Mouse (Mus musculus): ENCODE results near the gene Tssk2. TPM values are rescaled to one million over a fixed set of nuclear protein-coding genes. Genes with fewer than 3 reads are reported as not detected.
A peak's percentile ranks its signal among the peaks of the same experiment; 100 is the strongest.

The Tssk2 gene
- polyA plus RNA-seq, 1 experiment = 0.05 TPM

- peak overlapping the region; percentile 91 for H3K4me3 ChIP-seq (ENCODE audit: insufficient read depth, low read depth, low read length)
- H3K4me1 ChIP-seq (ENCODE audit: control insufficient read depth, insufficient read depth, low read length) = peaks cover 10% of the 10 kb centered on the region; the same call in 1 of the 2 replicates
- DNase-seq = no peak
- peak overlapping the region; percentile 46 for H3K27ac ChIP-seq (ENCODE audit: insufficient read depth, low read depth, low read length)
- H3K36me3 ChIP-seq (ENCODE audit: control insufficient read depth, insufficient read depth, low read length) = no peaks in the 10 kb centered on the region
- 1% methylated on average over 14 of the region's 14 CpGs for WGBS
- TF ChIP-seq CTCF (conservative IDR thresholded peaks at IDR 0.05; ENCODE audit: insufficient read depth, insufficient read length, low read depth, low read length) = no peak
- TF ChIP-seq POLR2A (IDR thresholded peaks at IDR 0.05; ENCODE audit: low read depth, low read length) = no peak
- H3K27me3 ChIP-seq (replicated peaks; ENCODE audit: control insufficient read depth, insufficient read depth, low read length) = no peaks in the 10 kb centered on the region
Observed at GRCm38 (mm10) chr16:17922163-17922538, 23.7 kb downstream of the Tssk2 start.

- Histone ChIP-seq H3K4me1 (ENCODE audit: control insufficient read depth, insufficient read depth, low read length) (peaks cover 2% of the 10 kb centered on the region; the same call in 1 of the 2 replicates), H3K27me3 (replicated peaks; ENCODE audit: control insufficient read depth, insufficient read depth, low read length) (no peaks in the 10 kb centered on the region), H3K36me3 (ENCODE audit: control insufficient read depth, insufficient read depth, low read length) (no peaks in the 10 kb centered on the region), H3K27ac (ENCODE audit: insufficient read depth, low read depth, low read length) (peak overlapping the region; percentile 13; the same call in 1 of the 2 replicates), H3K4me3 (ENCODE audit: insufficient read depth, low read depth, low read length) (peak overlapping the region; percentile 50)
- WGBS = 3% methylated on average over 72 of the region's 72 CpGs
- TF ChIP-seq POLR2A (IDR thresholded peaks at IDR 0.05; ENCODE audit: low read depth, low read length) (no peak), CTCF (conservative IDR thresholded peaks at IDR 0.05; ENCODE audit: insufficient read depth, insufficient read length, low read depth, low read length) (no peak)
- DNase-seq = peak; percentile 55
Observed at GRCm38 (mm10) chr16:17927351-17928082, 29.1 kb downstream of the Tssk2 start.

GRCm38 (mm10) chr16:17928087-17928580, 29.7 kb downstream of the Tssk2 start, which contains the start of gene Slc25a1:
TSS of gene Slc25a1 (minus strand) at chr16:17928219.
- Histone ChIP-seq H3K27ac (ENCODE audit: insufficient read depth, low read depth, low read length) (peak within 1 kb of the TSS; percentile 75), H3K4me3 (ENCODE audit: insufficient read depth, low read depth, low read length) (peak within 1 kb of the TSS; percentile 50), H3K27me3 (replicated peaks; ENCODE audit: control insufficient read depth, insufficient read depth, low read length) (no peaks in the 10 kb centered on the region), H3K4me1 (ENCODE audit: control insufficient read depth, insufficient read depth, low read length) (no peaks in the 10 kb centered on the region), H3K36me3 (ENCODE audit: control insufficient read depth, insufficient read depth, low read length) (no peaks in the 10 kb centered on the region)
- peak; percentile 84 for DNase-seq
- under 1% methylated on average over 47 of the region's 47 CpGs for WGBS
- TF ChIP-seq CTCF (conservative IDR thresholded peaks at IDR 0.05; ENCODE audit: insufficient read depth, insufficient read length, low read depth, low read length) (no peak), POLR2A (IDR thresholded peaks at IDR 0.05; ENCODE audit: low read depth, low read length) (no peak)

DNA sequence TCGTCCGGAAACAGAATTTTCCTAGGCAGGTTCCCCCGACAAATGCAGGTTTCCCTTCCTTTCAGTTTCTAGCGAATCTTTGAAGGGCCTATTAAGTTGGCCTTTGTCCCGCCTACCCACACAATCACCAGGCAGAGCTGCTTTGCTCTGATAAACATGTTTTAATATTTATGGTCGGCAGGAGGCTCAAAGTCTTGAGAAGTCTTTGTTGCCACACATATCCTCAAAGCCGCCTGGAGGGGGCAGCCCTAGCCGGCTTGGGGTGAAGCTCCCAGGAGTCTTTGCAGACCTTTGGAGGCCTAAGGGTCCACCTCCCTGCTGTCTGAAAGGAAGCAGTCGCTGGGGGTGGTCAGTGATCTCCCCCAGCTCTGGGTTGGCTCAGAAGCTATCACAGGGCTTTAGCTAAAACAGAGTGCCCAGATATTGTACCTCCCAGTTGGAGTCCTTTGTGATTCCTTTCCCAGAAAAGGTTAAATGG, 30.2 kb downstream of the Tssk2 start:
- H3K4me1 ChIP-seq (ENCODE audit: control insufficient read depth, insufficient read depth, low read length) = no peaks in the 10 kb centered on the region
- no peaks in the 10 kb centered on the region for H3K36me3 ChIP-seq (ENCODE audit: control insufficient read depth, insufficient read depth, low read length)
- TF ChIP-seq POLR2A (IDR thresholded peaks at IDR 0.05; ENCODE audit: low read depth, low read length) = no peak
- peak; percentile 43 for TF ChIP-seq CTCF (conservative IDR thresholded peaks at IDR 0.05; ENCODE audit: insufficient read depth, insufficient read length, low read depth, low read length)
- H3K27me3 ChIP-seq (replicated peaks; ENCODE audit: control insufficient read depth, insufficient read depth, low read length) = no peaks in the 10 kb centered on the region
- H3K27ac ChIP-seq (ENCODE audit: insufficient read depth, low read depth, low read length) = peak overlapping the region; percentile 75
- peak overlapping the region; percentile 50 for H3K4me3 ChIP-seq (ENCODE audit: insufficient read depth, low read depth, low read length)
- WGBS = under 1% methylated on average over 9 of the region's 9 CpGs
- DNase-seq = peak; percentile 88

DNA sequence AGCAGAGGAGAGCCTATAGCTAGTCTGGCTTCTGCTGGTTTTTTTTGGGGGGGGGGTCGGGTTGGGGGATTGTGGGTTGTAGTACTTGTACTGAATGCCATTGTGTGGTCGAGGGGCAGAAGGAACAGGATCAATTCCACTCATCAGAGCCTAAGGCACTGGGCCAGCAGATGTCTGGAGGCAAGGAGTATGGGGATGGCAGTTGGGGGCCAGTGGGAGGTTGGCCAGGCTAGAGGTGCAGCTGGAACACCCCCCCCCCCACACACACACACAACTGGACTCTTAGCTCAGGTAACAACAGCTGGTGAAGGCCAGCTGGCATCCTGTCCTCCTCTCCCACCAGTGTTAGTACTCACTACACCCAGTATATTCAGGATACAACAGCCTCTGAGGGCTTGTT, 30.8 kb downstream of the Tssk2 start:
- no peak overlapping the region for H3K4me3 ChIP-seq (ENCODE audit: insufficient read depth, low read depth, low read length)
- H3K27ac ChIP-seq (ENCODE audit: insufficient read depth, low read depth, low read length) = no peak overlapping the region
- no peaks in the 10 kb centered on the region for H3K4me1 ChIP-seq (ENCODE audit: control insufficient read depth, insufficient read depth, low read length)
- no peak for DNase-seq
- TF ChIP-seq POLR2A (IDR thresholded peaks at IDR 0.05; ENCODE audit: low read depth, low read length) = no peak
- TF ChIP-seq CTCF (conservative IDR thresholded peaks at IDR 0.05; ENCODE audit: insufficient read depth, insufficient read length, low read depth, low read length) = no peak
- H3K27me3 ChIP-seq (replicated peaks; ENCODE audit: control insufficient read depth, insufficient read depth, low read length) = no peaks in the 10 kb centered on the region
- WGBS = 20% methylated on average over 2 of the region's 2 CpGs
- H3K36me3 ChIP-seq (ENCODE audit: control insufficient read depth, insufficient read depth, low read length) = no peaks in the 10 kb centered on the region

- Histone ChIP-seq H3K27me3 (replicated peaks; ENCODE audit: control insufficient read depth, insufficient read depth, low read length) (no peaks in the 10 kb centered on the region), H3K27ac (ENCODE audit: insufficient read depth, low read depth, low read length) (no peak overlapping the region), H3K4me1 (ENCODE audit: control insufficient read depth, insufficient read depth, low read length) (no peaks in the 10 kb centered on the region), H3K36me3 (ENCODE audit: control insufficient read depth, insufficient read depth, low read length) (no peaks in the 10 kb centered on the region), H3K4me3 (ENCODE audit: insufficient read depth, low read depth, low read length) (no peak overlapping the region)
- DNase-seq = no peak
- TF ChIP-seq CTCF (conservative IDR thresholded peaks at IDR 0.05; ENCODE audit: insufficient read depth, insufficient read length, low read depth, low read length) (no peak), POLR2A (IDR thresholded peaks at IDR 0.05; ENCODE audit: low read depth, low read length) (no peak)
- WGBS = 75% methylated on average over 2 of the region's 2 CpGs
Observed at GRCm38 (mm10) chr16:17929631-17930030, 31.2 kb downstream of the Tssk2 start.

DNA sequence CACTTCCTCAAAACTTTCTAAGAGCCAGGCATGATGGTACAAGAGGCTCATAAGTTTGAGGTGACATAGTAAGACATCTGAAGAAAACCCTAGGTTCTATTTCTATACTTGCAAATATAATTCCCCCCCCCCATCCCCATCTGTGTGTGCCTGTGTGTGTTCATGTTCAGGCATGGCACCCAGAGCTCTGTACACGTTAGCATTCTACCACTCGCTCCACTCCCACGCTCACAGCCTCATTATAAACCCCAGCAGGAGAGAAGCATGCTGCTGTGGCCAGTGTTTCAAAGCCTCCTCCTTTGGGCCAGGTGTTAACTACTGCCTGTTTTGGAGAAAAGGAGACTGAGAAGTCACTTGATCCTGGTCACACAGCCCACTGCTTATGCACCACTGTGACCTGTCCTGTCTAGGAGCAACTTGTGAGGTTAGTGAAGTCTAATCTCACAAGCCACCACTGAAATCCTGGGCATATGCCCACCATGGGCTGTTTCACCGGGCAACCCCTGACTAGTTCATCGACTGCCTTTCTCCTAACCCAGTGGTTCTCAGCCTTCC, 33.5 kb downstream of the Tssk2 start:
- Histone ChIP-seq H3K36me3 (ENCODE audit: control insufficient read depth, insufficient read depth, low read length) (no peaks in the 10 kb centered on the region), H3K4me3 (ENCODE audit: insufficient read depth, low read depth, low read length) (no peak overlapping the region), H3K27ac (ENCODE audit: insufficient read depth, low read depth, low read length) (no peak overlapping the region), H3K4me1 (ENCODE audit: control insufficient read depth, insufficient read depth, low read length) (no peaks in the 10 kb centered on the region), H3K27me3 (replicated peaks; ENCODE audit: control insufficient read depth, insufficient read depth, low read length) (no peaks in the 10 kb centered on the region)
- WGBS = 63% methylated on average over 5 of the region's 5 CpGs
- TF ChIP-seq CTCF (conservative IDR thresholded peaks at IDR 0.05; ENCODE audit: insufficient read depth, insufficient read length, low read depth, low read length) = no peak
- TF ChIP-seq POLR2A (IDR thresholded peaks at IDR 0.05; ENCODE audit: low read depth, low read length) = no peak
- no peak for DNase-seq

Measured in kidney, adult 2 months (tissue).